Mouse (Mus musculus): ENCODE results near the gene Lhfpl5.

- TF ChIP-seq BHLHE40 (IDR thresholded peaks at IDR 0.05; ENCODE audit: low read depth, low read length): no peak
- no peak for TF ChIP-seq ZNF384 (IDR thresholded peaks at IDR 0.05; ENCODE audit: low read depth, low read length)
- TF ChIP-seq MAFK (IDR thresholded peaks at IDR 0.05; ENCODE audit: insufficient replicate concordance, low read length): no peak
- no peak for TF ChIP-seq CHD2 (IDR thresholded peaks at IDR 0.05; ENCODE audit: low read length)
- TF ChIP-seq CTCF (conservative IDR thresholded peaks at IDR 0.05 in 1 of 2, IDR thresholded peaks at IDR 0.05 in 1 of 2; ENCODE audit: low read depth in 2 of 2, low read length in 2 of 2): no peak
- no peak for TF ChIP-seq MXI1 (IDR thresholded peaks at IDR 0.05; ENCODE audit: low read depth, low read length)
- TF ChIP-seq KAT2A (IDR thresholded peaks at IDR 0.05; ENCODE audit: insufficient replicate concordance, low read length): no peak
- TF ChIP-seq EP300 (IDR thresholded peaks at IDR 0.05; ENCODE audit: low read length): no peak
- TF ChIP-seq HCFC1 (IDR thresholded peaks at IDR 0.05; ENCODE audit: low read depth, low read length): no peak
- no peak for TF ChIP-seq MAX (IDR thresholded peaks at IDR 0.05; ENCODE audit: low read length)
- TF ChIP-seq USF1 (IDR thresholded peaks at IDR 0.05; ENCODE audit: low read depth, low read length): no peak
- no peak for TF ChIP-seq POLR2AphosphoS2 (IDR thresholded peaks at IDR 0.05; ENCODE audit: low read depth, low read length)
Measured at GRCm38 (mm10) chr17:28618124-28618523, 42.7 kb downstream of the Lhfpl5 start.

Measured in CH12.LX (cell line).